Mouse (Mus musculus): ENCODE results near the gene Clec4d. TPM values are rescaled to one million over a fixed set of nuclear protein-coding genes. Genes with fewer than 3 reads are reported as not detected.

Clec4d gene
- polyA plus RNA-seq (2015; fragmentation: Nextera tagmentation; extraction: Ambion mirVana), result 2.2 and 2.8 TPM in 2 replicates

DNA sequence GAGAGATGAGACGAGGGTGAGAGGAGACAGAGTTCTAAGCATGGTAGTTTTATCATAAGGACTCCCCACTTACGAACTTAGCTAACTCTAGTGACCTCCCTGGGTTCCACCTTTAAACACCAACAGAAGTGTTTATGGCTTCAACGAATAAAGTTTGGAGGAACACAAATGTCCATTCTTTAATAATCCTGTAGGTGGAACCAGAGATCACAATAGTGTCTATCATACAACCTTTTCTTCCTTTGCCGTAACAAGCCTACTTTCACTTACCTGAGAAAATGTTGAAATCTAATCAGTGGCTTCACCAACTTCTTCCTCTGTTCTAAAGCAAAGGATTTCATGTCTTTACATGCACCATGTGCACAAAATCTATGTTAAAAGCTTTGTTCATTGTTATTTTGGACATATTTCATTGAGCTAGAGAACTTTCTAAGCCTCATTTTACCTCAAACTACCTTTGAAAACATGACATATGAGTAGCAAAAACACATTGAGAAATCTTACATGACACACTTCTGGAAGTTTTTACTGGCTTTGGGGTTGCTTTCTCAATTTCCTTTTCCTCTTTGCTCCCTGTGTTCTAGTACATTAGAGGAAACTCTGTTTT is at the start of gene Clec4d:
Clec4d (plus strand) TSS at position 557 of the 607 bp plus-strand sequence.

DNA sequence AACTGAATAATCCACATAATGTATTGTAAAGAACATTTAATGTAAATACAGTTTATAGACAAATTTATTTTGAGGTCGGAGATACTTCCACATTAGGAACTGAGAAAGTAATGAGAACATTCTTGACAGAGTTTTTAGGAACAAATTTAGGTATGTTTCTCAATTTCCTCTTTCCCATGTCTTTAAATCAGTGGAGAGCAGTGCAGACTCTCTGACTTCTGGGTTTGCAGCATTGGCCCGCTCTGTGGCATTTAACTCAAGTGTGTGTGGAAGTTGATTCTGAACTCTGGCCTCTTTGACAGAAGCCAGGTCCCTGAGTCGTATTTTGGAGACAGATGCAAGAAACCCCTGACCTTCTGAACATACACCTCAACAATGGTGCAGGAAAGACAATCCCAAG is 32.3 kb upstream of the Clec4d start, which contains the start of gene Clec4n:
Clec4n (plus strand) TSS at position 200 of the 400 bp plus-strand sequence.

DNA sequence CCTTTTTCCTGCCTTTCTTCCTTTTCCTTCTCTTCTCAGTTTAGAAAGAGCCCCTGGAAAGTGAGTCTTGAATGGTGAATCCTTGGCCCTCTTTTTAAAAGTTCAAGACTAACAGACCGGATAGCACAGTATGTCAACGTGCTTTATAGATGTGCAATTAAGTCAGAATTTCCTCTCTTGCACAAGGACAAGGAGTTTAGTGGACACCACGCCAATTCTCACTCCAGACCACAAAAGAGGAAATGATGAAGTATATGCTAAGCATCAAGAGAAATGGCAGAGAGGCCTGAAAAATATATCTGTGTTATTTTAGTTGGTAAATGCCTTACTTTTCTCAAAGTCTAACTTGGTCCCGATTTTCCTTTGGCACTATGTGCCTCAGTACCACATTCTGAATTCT is 27.8 kb downstream of the Clec4d start, which contains the start of gene Clec4e:
Clec4e (minus strand) TSS at position 118 of the 400 bp plus-strand sequence.

DNA sequence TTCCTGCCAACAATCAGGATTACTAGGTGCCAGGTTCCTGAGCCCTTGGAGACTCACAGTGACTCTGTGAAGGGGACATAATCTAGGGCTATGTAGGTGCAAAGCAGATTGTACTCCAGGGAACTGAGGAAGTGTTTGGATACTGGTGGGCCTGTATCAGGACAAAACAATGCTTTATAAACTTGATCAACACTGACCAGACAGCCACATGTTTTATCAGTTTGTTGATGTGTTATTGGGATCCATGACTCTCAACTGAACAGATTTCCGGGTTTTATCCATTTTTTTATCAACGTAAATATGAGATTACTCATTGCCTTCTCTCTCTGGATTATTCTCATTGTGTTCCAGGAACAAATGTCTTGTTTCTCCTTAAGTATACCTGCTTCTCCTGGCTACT is 46.1 kb downstream of the Clec4d start, which contains the start of gene Vmn2r19:
Vmn2r19 (plus strand) TSS at position 301 of the 400 bp plus-strand sequence.

Other genes starting within 250 kb of the Clec4d start
- 0.17 and 0.46 TPM in 2 replicates for gene Clec4b1, start 212.1 kb upstream of the Clec4d start, polyA plus RNA-seq (2015; fragmentation: Nextera tagmentation; extraction: Ambion mirVana)
- 9.6 and 18.4 TPM in 2 replicates for gene Clec4a2, start 155.7 kb upstream of the Clec4d start, polyA plus RNA-seq (2015; fragmentation: Nextera tagmentation; extraction: Ambion mirVana)
- gene Clec4b2, start 89.2 kb upstream of the Clec4d start, polyA plus RNA-seq (2015; fragmentation: Nextera tagmentation; extraction: Ambion mirVana), result not detected in 2 replicates
- gene Clec4n, start 32.3 kb upstream of the Clec4d start, polyA plus RNA-seq (2015; fragmentation: Nextera tagmentation; extraction: Ambion mirVana), result 19.2 and 26.2 TPM in 2 replicates
- gene Clec4e, start 27.8 kb downstream of the Clec4d start, polyA plus RNA-seq (2015; fragmentation: Nextera tagmentation; extraction: Ambion mirVana), result 0.25 and 0.47 TPM in 2 replicates
- not detected in 2 replicates for gene Vmn2r19, start 46.2 kb downstream of the Clec4d start, polyA plus RNA-seq (2015; fragmentation: Nextera tagmentation; extraction: Ambion mirVana)
- gene Vmn2r20, start 156.0 kb downstream of the Clec4d start, polyA plus RNA-seq (2015; fragmentation: Nextera tagmentation; extraction: Ambion mirVana), result not detected in 2 replicates